Mouse (Mus musculus): ENCODE measurements at regions not wholly inside any gene's neighbourhood (a gene's known extent, or its start where the extent isn't known, plus 50 kb on each side); places are given as distances from the start of the nearest gene placed in this dataset.
"Not testable (repeated sequence)": the region's sequence is repeated elsewhere in the genome, so short reads cannot be mapped to it uniquely, and the experiment has no call there.

DNA sequence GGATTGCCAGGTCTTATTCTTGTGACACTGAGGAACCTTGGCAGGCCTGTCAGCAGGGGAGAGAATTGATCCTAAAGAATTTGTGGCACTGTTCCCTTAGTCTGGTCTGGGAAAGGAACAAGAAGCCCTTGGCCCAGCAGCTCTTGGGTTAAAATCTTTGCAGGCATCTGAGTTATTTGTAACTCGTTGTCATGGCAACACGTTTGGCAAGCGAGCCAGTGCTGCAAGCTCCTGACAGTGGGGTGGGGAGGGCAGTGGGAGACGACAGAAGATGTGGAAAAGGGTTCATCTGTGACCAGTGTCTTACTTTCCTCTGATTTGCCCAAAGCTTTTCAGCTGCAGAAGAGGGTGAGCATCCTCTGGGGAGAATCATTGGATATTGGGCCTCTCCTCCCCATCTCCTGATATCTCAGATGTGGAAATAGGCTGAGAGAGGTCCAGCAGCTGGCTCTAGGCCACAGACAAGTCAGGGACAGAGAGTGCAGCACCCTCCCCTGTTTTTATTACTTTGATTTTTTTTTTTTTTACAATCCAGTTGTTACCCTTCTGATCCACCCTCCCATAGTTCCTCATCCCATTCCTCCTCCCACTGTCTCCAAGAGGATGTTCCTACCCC, 92.4 kb upstream of the Huwe1 start:
- not testable (repeated sequence) for H3K27me3 ChIP-seq; H3K36me3 ChIP-seq; H3K9ac ChIP-seq (replicated peaks); H3K9me3 ChIP-seq; H3K4me3 ChIP-seq (replicated peaks); H3K4me1 ChIP-seq (replicated peaks)
- peak overlapping the region; percentile 51 for H3K27ac ChIP-seq
- 7% methylated on average over 4 of the region's 4 CpGs for WGBS
- peak; percentile 85 for ATAC-seq
- H3K4me2 ChIP-seq (replicated peaks), result 0 out of 2 replicates have a peak overlapping the region, but pooled peaks have one; percentile 13

Data from midbrain, embryonic 13.5 days (tissue).